In genomic region chr1:149000092-149000491, GRCm38 (mm10) we compare ENCODE assay signal across 32 mouse cellular contexts.
DNase-seq lines count a peak whose midpoint lies in the region; ATAC-seq and TF ChIP-seq lines count a peak whose summit lies in the region.
"Had no signal": no experiment of that assay in that cellular context is flagged by ENCODE, and none has a peak within 500 bp of the region (broad histone marks: within the 10 kb centered on the region; RNA-seq: fewer than 3 reads in every experiment).

No protein-coding gene starts in this region.

- peak; percentile 39; the same call in 1 of the 2 replicates for ATAC-seq in hindbrain, embryonic 13.5 days (ENCODE audit: low FRiP score)
- no peak for ATAC-seq in hindbrain, embryonic 11.5 days (ENCODE audit: low FRiP score)
- no peak for ATAC-seq in midbrain, postnatal 0 days (ENCODE audit: low FRiP score)
- ATAC-seq in midbrain, embryonic 13.5 days = no peak
- ATAC-seq: forebrain, embryonic 13.5 days; lung, postnatal 0 days; Patski had no signal

- H3K27me3 ChIP-seq in hindbrain, embryonic 13.5 days = no peaks in the 10 kb centered on the region
- H3K27me3 ChIP-seq in hindbrain, embryonic 11.5 days (ENCODE audit: control insufficient read depth, insufficient read depth, low read length) = no peaks in the 10 kb centered on the region
- H3K27me3 ChIP-seq in midbrain, postnatal 0 days (ENCODE audit: insufficient read depth, low read length) = no peaks in the 10 kb centered on the region
- H3K27me3 ChIP-seq in midbrain, embryonic 13.5 days = no peaks in the 10 kb centered on the region
- no peaks in the 10 kb centered on the region for H3K27me3 ChIP-seq in myocyte (ENCODE audit: control insufficient read depth, insufficient read depth, insufficient read length)
- H3K27me3 ChIP-seq: CH12.LX; embryonic facial prominence, embryonic 15.5 days; forebrain, embryonic 13.5 days; heart, embryonic 12.5 days; kidney, embryonic 15.5 days; limb, embryonic 13.5 days; liver, embryonic 13.5 days; megakaryocyte, embryonic 14.5 days; Patski had no signal

- WGBS in hindbrain, embryonic 13.5 days = 59% methylated on average over 3 of the region's 3 CpGs
- WGBS in hindbrain, embryonic 11.5 days = 78% methylated on average over 3 of the region's 3 CpGs
- WGBS in midbrain, postnatal 0 days = 67% methylated on average over 3 of the region's 3 CpGs
- 68% methylated on average over 3 of the region's 3 CpGs for WGBS in midbrain, embryonic 13.5 days

- no peaks in the 10 kb centered on the region for H3K9me3 ChIP-seq in hindbrain, embryonic 13.5 days
- no peaks in the 10 kb centered on the region for H3K9me3 ChIP-seq in hindbrain, embryonic 11.5 days (ENCODE audit: control insufficient read depth, low read length)
- no peaks in the 10 kb centered on the region for H3K9me3 ChIP-seq in midbrain, postnatal 0 days (ENCODE audit: low read length)
- H3K9me3 ChIP-seq in midbrain, embryonic 13.5 days = no peaks in the 10 kb centered on the region
- H3K9me3 ChIP-seq: embryonic facial prominence, embryonic 15.5 days; forebrain, embryonic 13.5 days; heart, embryonic 12.5 days; kidney, embryonic 15.5 days; limb, embryonic 13.5 days; liver, embryonic 13.5 days; megakaryocyte, embryonic 14.5 days had no signal

- no peak for TF ChIP-seq CTCF in midbrain, postnatal 0 days (IDR thresholded peaks at IDR 0.05)

- no peak overlapping the region for H3K4me3 ChIP-seq in hindbrain, embryonic 13.5 days
- no peak overlapping the region for H3K4me3 ChIP-seq in hindbrain, embryonic 11.5 days (ENCODE audit: low read depth, low read length)
- H3K4me3 ChIP-seq in midbrain, postnatal 0 days (ENCODE audit: low read depth, low read length) = no peak overlapping the region
- H3K4me3 ChIP-seq in midbrain, embryonic 13.5 days (replicated peaks) = no peak overlapping the region
- no peak overlapping the region for H3K4me3 ChIP-seq in myocyte
- H3K4me3 ChIP-seq: embryonic facial prominence, embryonic 15.5 days; forebrain, embryonic 13.5 days; heart, embryonic 12.5 days; kidney, embryonic 15.5 days; layer of hippocampus, adult 2 months; left cerebral cortex, adult 2 months; limb, embryonic 13.5 days; liver, embryonic 13.5 days; megakaryocyte, embryonic 14.5 days had no signal

- DNase-seq in cerebellum, postnatal 10 days = peak; percentile 9 to 16
- no peak for DNase-seq in cerebellum, adult 18-20 months
- DNase-seq in hindbrain, embryonic 11.5 days (ENCODE audit: low spot score) = no peak
- DNase-seq in midbrain, postnatal 0 days (ENCODE audit: low spot score) = peak; percentile 49
- no peak for DNase-seq in gastrocnemius, postnatal 25 days
- DNase-seq: adrenal gland, postnatal 10 days; cerebellum, adult 11 months; cerebellum, adult 9-11 months; gastrocnemius, postnatal 14 days; heart, adult 18-20 months; kidney, adult 18-20 months; kidney, postnatal 36 days; liver, embryonic 13.5 days; lung, adult 18-20 months; lung, postnatal 4 days; right cerebral cortex, postnatal 4 days; thymus, adult 2 months; thymus, postnatal 36 days had no signal

- no peak overlapping the region for H3ac ChIP-seq in myocyte (ENCODE audit: control insufficient read depth, insufficient read length)

- H3K4me2 ChIP-seq in hindbrain, embryonic 13.5 days = no peak overlapping the region
- no peak overlapping the region for H3K4me2 ChIP-seq in hindbrain, embryonic 11.5 days (replicated peaks; ENCODE audit: low read depth, low read length)
- H3K4me2 ChIP-seq in midbrain, postnatal 0 days (ENCODE audit: low read depth, low read length, poor library complexity, severe bottlenecking) = no peak overlapping the region
- no peak overlapping the region for H3K4me2 ChIP-seq in midbrain, embryonic 13.5 days (replicated peaks)
- peak overlapping the region; percentile 16 for H3K4me2 ChIP-seq in myocyte (ENCODE audit: low read depth)
- H3K4me2 ChIP-seq: embryonic facial prominence, embryonic 15.5 days; forebrain, embryonic 13.5 days; heart, embryonic 12.5 days; kidney, embryonic 15.5 days; limb, embryonic 13.5 days; liver, embryonic 13.5 days had no signal

- no peaks in the 10 kb centered on the region for H3K4me1 ChIP-seq in hindbrain, embryonic 13.5 days (replicated peaks)
- H3K4me1 ChIP-seq in hindbrain, embryonic 11.5 days (replicated peaks; ENCODE audit: control insufficient read depth, insufficient read depth, low read length) = no peaks in the 10 kb centered on the region
- H3K4me1 ChIP-seq in midbrain, postnatal 0 days (ENCODE audit: insufficient read depth, low read length) = no peaks in the 10 kb centered on the region
- no peaks in the 10 kb centered on the region for H3K4me1 ChIP-seq in midbrain, embryonic 13.5 days (replicated peaks)
- H3K4me1 ChIP-seq: embryonic facial prominence, embryonic 15.5 days; forebrain, embryonic 13.5 days; heart, embryonic 12.5 days; kidney, embryonic 15.5 days; limb, embryonic 13.5 days; liver, embryonic 13.5 days; megakaryocyte, embryonic 14.5 days had no signal

- no peaks in the 10 kb centered on the region for H3K36me3 ChIP-seq in hindbrain, embryonic 13.5 days
- no peaks in the 10 kb centered on the region for H3K36me3 ChIP-seq in hindbrain, embryonic 11.5 days (ENCODE audit: control insufficient read depth, insufficient read depth, low read length)
- no peaks in the 10 kb centered on the region for H3K36me3 ChIP-seq in midbrain, postnatal 0 days (ENCODE audit: insufficient read depth, low read length)
- no peaks in the 10 kb centered on the region for H3K36me3 ChIP-seq in midbrain, embryonic 13.5 days
- H3K36me3 ChIP-seq in myocyte (ENCODE audit: control insufficient read depth, insufficient read depth) = no peaks in the 10 kb centered on the region
- H3K36me3 ChIP-seq: embryonic facial prominence, embryonic 15.5 days; heart, embryonic 12.5 days; kidney, embryonic 15.5 days; limb, embryonic 13.5 days; liver, embryonic 13.5 days had no signal

- no peak overlapping the region for H3K27ac ChIP-seq in hindbrain, embryonic 13.5 days
- H3K27ac ChIP-seq in hindbrain, embryonic 11.5 days (ENCODE audit: low read depth, low read length) = no peak overlapping the region
- no peak overlapping the region for H3K27ac ChIP-seq in midbrain, postnatal 0 days (ENCODE audit: low read depth, low read length)
- no peak overlapping the region for H3K27ac ChIP-seq in midbrain, embryonic 13.5 days
- H3K27ac ChIP-seq: embryonic facial prominence, embryonic 15.5 days; forebrain, embryonic 13.5 days; kidney, embryonic 15.5 days; layer of hippocampus, adult 2 months; left cerebral cortex, adult 2 months; limb, embryonic 13.5 days; liver, embryonic 13.5 days had no signal

- TF ChIP-seq POLR2A in myocyte (IDR thresholded peaks at IDR 0.05; ENCODE audit: insufficient read length, low read depth) = no peak

- no peak overlapping the region for H3K9ac ChIP-seq in hindbrain, embryonic 13.5 days
- no peak overlapping the region for H3K9ac ChIP-seq in hindbrain, embryonic 11.5 days (ENCODE audit: low read depth, low read length)
- no peak overlapping the region for H3K9ac ChIP-seq in midbrain, postnatal 0 days (replicated peaks; ENCODE audit: low read length, poor library complexity, severe bottlenecking)
- H3K9ac ChIP-seq in midbrain, embryonic 13.5 days (replicated peaks) = no peak overlapping the region
- H3K9ac ChIP-seq: embryonic facial prominence, embryonic 15.5 days; forebrain, embryonic 13.5 days; heart, embryonic 12.5 days; kidney, embryonic 15.5 days; limb, embryonic 13.5 days; liver, embryonic 13.5 days had no signal

- H3K79me2 ChIP-seq in myocyte (ENCODE audit: control insufficient read depth, insufficient read depth) = no peaks in the 10 kb centered on the region

TF ChIP-seq in myocyte, 11 proteins besides CTCF, POLR2A, EP300 and RAD21:
- TF ChIP-seq CEBPB (IDR thresholded peaks at IDR 0.05; ENCODE audit: insufficient read depth, poor library complexity, severe bottlenecking) (no peak), MYOG (IDR thresholded peaks at IDR 0.05; ENCODE audit: control insufficient read depth in 1 of 3, insufficient read depth in 1 of 3, insufficient read length in 2 of 3, low read depth in 2 of 3) (peak in 1 of 3 experiments; percentile 58), MYOD1 (IDR thresholded peaks at IDR 0.05; ENCODE audit: control insufficient read depth in 1 of 3, insufficient read length in 2 of 3, low read depth in 2 of 3) (peak in 2 of 3 experiments; percentile 30 to 49)

Comparison
In these comparisons a context has a peak if more than half of its experiments do, and no peak if none do; other contexts are left out.
1. DNase-seq: peak in cerebellum, postnatal 10 days (2 of 2) and midbrain, postnatal 0 days (single experiment); none in cerebellum, adult 18-20 months (0 of 2), hindbrain, embryonic 11.5 days (single experiment) and gastrocnemius, postnatal 25 days (single experiment).